ENCODE assay signal across 15 mouse cellular contexts in genomic region chr4:46628873-46629272, GRCm38 (mm10). TPM values are rescaled to one million over a fixed set of nuclear protein-coding genes. Genes with fewer than 3 reads are reported as not detected.
DNase-seq lines count a peak whose midpoint lies in the region; ATAC-seq and TF ChIP-seq lines count a peak whose summit lies in the region.
"Had no signal": no experiment of that assay in that cellular context is flagged by ENCODE, and none has a peak within 500 bp of the region (broad histone marks: within the 10 kb centered on the region; RNA-seq: fewer than 3 reads in every experiment).

No protein-coding gene starts in this region.

- no peaks in the 10 kb centered on the region for H3K9me3 ChIP-seq in heart, embryonic 13.5 days
- no peaks in the 10 kb centered on the region for H3K9me3 ChIP-seq in kidney, postnatal 0 days (replicated peaks; ENCODE audit: low read length)
- H3K9me3 ChIP-seq in limb, embryonic 13.5 days, result no peaks in the 10 kb centered on the region
- H3K9me3 ChIP-seq: liver, embryonic 13.5 days; megakaryocyte, embryonic 14.5 days had no signal

- DNase-seq in heart, postnatal 4 days, result no peak
- DNase-seq in kidney, postnatal 0 days (ENCODE audit: low spot score), result peak; percentile 36
- no peak for DNase-seq in kidney, adult 18-20 months
- DNase-seq in R1 (ENCODE audit: low read depth, low spot score), result peak; percentile 77
- DNase-seq in layer of hippocampus, adult 2 months (ENCODE audit: low spot score in 2 of 2), result no peak
- DNase-seq: forebrain, postnatal 0 days; gastrocnemius, postnatal 14 days; kidney, adult 11 months; layer of hippocampus, adult 9-11 months; liver, embryonic 13.5 days had no signal

- H3K36me3 ChIP-seq in heart, embryonic 13.5 days, result no peaks in the 10 kb centered on the region
- no peaks in the 10 kb centered on the region for H3K36me3 ChIP-seq in kidney, postnatal 0 days (ENCODE audit: insufficient read depth, low read length)
- no peaks in the 10 kb centered on the region for H3K36me3 ChIP-seq in limb, embryonic 13.5 days
- H3K36me3 ChIP-seq: liver, embryonic 13.5 days had no signal

- H3K4me1 ChIP-seq in heart, embryonic 13.5 days, result peaks cover 10% of the 10 kb centered on the region
- H3K4me1 ChIP-seq in kidney, postnatal 0 days (replicated peaks; ENCODE audit: insufficient read depth, low read length), result peaks cover 8% of the 10 kb centered on the region; the same call in 1 of the 2 replicates
- H3K4me1 ChIP-seq in limb, embryonic 13.5 days, result peaks cover 17% of the 10 kb centered on the region

- H3K4me3 ChIP-seq in heart, embryonic 13.5 days, result peak overlapping the region; percentile 14; the same call in 1 of the 2 replicates
- H3K4me3 ChIP-seq in kidney, postnatal 0 days (replicated peaks; ENCODE audit: low read depth, low read length), result no peak overlapping the region
- no peak overlapping the region for H3K4me3 ChIP-seq in limb, embryonic 13.5 days
- no peak overlapping the region for H3K4me3 ChIP-seq in layer of hippocampus, adult 2 months
- H3K4me3 ChIP-seq: liver, embryonic 13.5 days; megakaryocyte, embryonic 14.5 days had no signal

- no peak for TF ChIP-seq CTCF in kidney, postnatal 0 days (IDR thresholded peaks at IDR 0.05; ENCODE audit: low read depth)
- no peak for TF ChIP-seq CTCF in layer of hippocampus, adult 2 months (conservative IDR thresholded peaks at IDR 0.05)

- H3K27ac ChIP-seq in heart, embryonic 13.5 days (replicated peaks), result no peak overlapping the region
- no peak overlapping the region for H3K27ac ChIP-seq in kidney, postnatal 0 days
- H3K27ac ChIP-seq in limb, embryonic 13.5 days, result no peak overlapping the region
- no peak overlapping the region for H3K27ac ChIP-seq in layer of hippocampus, adult 2 months
- H3K27ac ChIP-seq: liver, embryonic 13.5 days had no signal

- H3K9ac ChIP-seq in heart, embryonic 13.5 days, result peak overlapping the region; percentile 59; the same call in 1 of the 2 replicates
- H3K9ac ChIP-seq in kidney, postnatal 0 days (ENCODE audit: low read depth, low read length), result no peak overlapping the region
- H3K9ac ChIP-seq in limb, embryonic 13.5 days, result peak overlapping the region; percentile 31; the same call in 1 of the 2 replicates
- H3K9ac ChIP-seq: forebrain, postnatal 0 days; liver, embryonic 13.5 days had no signal

- H3K4me2 ChIP-seq in heart, embryonic 13.5 days, result peak overlapping the region; percentile 52
- peak overlapping the region; percentile 14; the same call in 1 of the 2 replicates for H3K4me2 ChIP-seq in kidney, postnatal 0 days (ENCODE audit: low read length)
- peak overlapping the region; percentile 41 for H3K4me2 ChIP-seq in limb, embryonic 13.5 days (replicated peaks)
- H3K4me2 ChIP-seq: liver, embryonic 13.5 days had no signal

- 0 out of 2 replicates have a peak, but pooled peaks cover 5% of the 10 kb centered on the region for H3K27me3 ChIP-seq in heart, embryonic 13.5 days (replicated peaks)
- no peaks in the 10 kb centered on the region for H3K27me3 ChIP-seq in kidney, postnatal 0 days (ENCODE audit: insufficient read depth, low read length)
- H3K27me3 ChIP-seq in limb, embryonic 13.5 days, result no peaks in the 10 kb centered on the region
- H3K27me3 ChIP-seq: liver, embryonic 13.5 days; megakaryocyte, embryonic 14.5 days had no signal

- 30% methylated on average over 9 of the region's 9 CpGs for WGBS in heart, embryonic 13.5 days
- WGBS in kidney, postnatal 0 days, result 16% methylated on average over 9 of the region's 9 CpGs
- WGBS in limb, embryonic 13.5 days, result 24% methylated on average over 9 of the region's 9 CpGs

- ATAC-seq in heart, embryonic 13.5 days (ENCODE audit: extremely low read depth, insufficient number of reproducible peaks, low FRiP score, low TSS enrichment), result no peak
- ATAC-seq in kidney, postnatal 0 days (replicated peaks; ENCODE audit: low FRiP score, low read depth), result peak; percentile 37; the same call in 1 of the 2 replicates
- ATAC-seq in limb, embryonic 13.5 days (ENCODE audit: low FRiP score, low read depth), result no peak
- no peak for ATAC-seq in monocyte, adult 5-6 weeks (replicated peaks; ENCODE audit: insufficient number of reproducible peaks, low FRiP score, low TSS enrichment, poor library complexity, severe bottlenecking)
- ATAC-seq: forebrain, postnatal 0 days; midbrain, embryonic 16.5 days had no signal

RNA-seq across cellular contexts. Expression of gene Tbc1d2, which starts 21.1 kb away (rescaled TPM):
- polyA plus RNA-seq in heart, embryonic 13.5 days (2015; fragmentation: Nextera tagmentation; extraction: Ambion mirVana), result 0.55 and 0.63 TPM in 2 replicates
- total RNA-seq in heart, postnatal 4 days (2021), result 1 to 10 TPM; 2.9 to 3.5 TPM
- 3.6 and 4.2 TPM in 2 replicates for polyA plus RNA-seq in kidney, postnatal 0 days (2015; fragmentation: Nextera tagmentation; extraction: Ambion mirVana)
- 1.8 and 2.1 TPM in 2 replicates for polyA plus RNA-seq in limb, embryonic 13.5 days (2015; fragmentation: Nextera tagmentation; extraction: Ambion mirVana)
- 0.75 to 1.4 TPM (median 0.87 TPM) in 3 replicates for total RNA-seq in monocyte, adult 5-6 weeks (2017)
- total RNA-seq in layer of hippocampus, adult 2 months (2021), result 1 to 10 TPM; 2.6 to 3.1 TPM

RNA-seq across cellular contexts. Expression of gene Coro2a, which starts 26.9 kb away (rescaled TPM):
- polyA plus RNA-seq in heart, embryonic 13.5 days (2015; fragmentation: Nextera tagmentation; extraction: Ambion mirVana), result 0.55 and 0.76 TPM in 2 replicates
- total RNA-seq in heart, postnatal 4 days (2021), result under 1 TPM; 0.25 to 0.48 TPM
- polyA plus RNA-seq in kidney, postnatal 0 days (2015; fragmentation: Nextera tagmentation; extraction: Ambion mirVana), result 2.9 and 3.4 TPM in 2 replicates
- 2.6 and 2.7 TPM in 2 replicates for polyA plus RNA-seq in limb, embryonic 13.5 days (2015; fragmentation: Nextera tagmentation; extraction: Ambion mirVana)
- 25.5 to 68.9 TPM (median 29.6 TPM) in 3 replicates for total RNA-seq in monocyte, adult 5-6 weeks (2017)
- total RNA-seq in layer of hippocampus, adult 2 months (2021), result 10 to 100 TPM; 15.6 to 16.1 TPM

Comparison
In these comparisons a context has a peak if more than half of its experiments do, and no peak if none do; other contexts are left out.
1. DNase-seq: peak in kidney, postnatal 0 days (single experiment) and R1 (single experiment); none in heart, postnatal 4 days (single experiment), kidney, adult 18-20 months (single experiment) and layer of hippocampus, adult 2 months (0 of 2).
2. RNA of gene Coro2a, which starts 26.9 kb away (total RNA-seq): 25.5 to 68.9 TPM in monocyte, adult 5-6 weeks and 15.6 to 16.1 TPM in layer of hippocampus, adult 2 months; 0.25 to 0.48 TPM in heart, postnatal 4 days; every median in the first group is over 10 times any median in the second.
3. Peak in every context shown above with its lines, with median percentiles within 50 percentile points of each other: H3K4me2 ChIP-seq.